ENCODE assay signal across 12 mouse cellular contexts in the genomic region with DNA sequence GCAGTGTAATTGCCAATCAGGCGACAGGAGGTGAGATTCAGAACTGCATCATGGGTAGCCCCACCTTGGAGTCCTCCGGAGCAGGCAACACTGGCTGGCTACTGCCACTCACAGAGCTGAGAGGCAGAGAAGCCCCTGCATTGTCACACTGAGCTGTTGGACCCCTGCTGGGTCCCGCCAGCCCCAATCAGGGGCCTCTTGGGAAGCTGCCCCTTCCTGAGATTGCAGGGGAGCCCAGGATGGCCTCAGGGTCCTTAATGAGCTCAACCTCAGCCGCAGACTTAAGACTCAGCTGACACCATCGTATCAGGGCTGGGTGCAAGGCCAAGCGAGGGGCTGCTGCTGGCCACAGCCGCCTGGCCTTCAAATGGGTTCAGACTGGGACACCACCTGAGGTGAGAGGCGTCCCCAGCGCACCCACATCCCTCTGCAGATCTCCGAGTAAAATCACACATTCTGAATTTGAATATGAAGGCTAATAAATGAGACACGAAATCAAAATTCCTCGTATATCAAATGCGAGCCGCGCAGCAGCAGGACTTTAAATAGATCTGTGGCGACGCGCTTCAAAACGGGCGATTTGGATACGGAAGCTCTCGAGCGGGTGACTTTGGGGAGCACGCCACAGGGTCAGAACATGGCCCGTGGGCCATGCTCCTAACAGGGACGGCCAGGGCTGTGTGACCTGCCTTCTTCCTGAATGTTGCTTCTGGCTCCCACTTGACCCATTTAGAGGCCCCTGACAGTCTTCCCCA. TPM values are rescaled to one million over a fixed set of nuclear protein-coding genes. Genes with fewer than 3 reads are reported as not detected.
DNase-seq lines count a peak whose midpoint lies in the region; ATAC-seq lines count a peak whose summit lies in the region.
"Had no signal": no experiment of that assay in that cellular context is flagged by ENCODE, and none has a peak within 500 bp of the region (broad histone marks: within the 10 kb centered on the region; RNA-seq: fewer than 3 reads in every experiment).

No protein-coding gene starts in this region.

- H3K27me3 ChIP-seq in hindbrain, embryonic 11.5 days (ENCODE audit: control insufficient read depth, insufficient read depth, low read length): peaks cover 4% of the 10 kb centered on the region; the same call in 1 of the 2 replicates
- peaks cover 6% of the 10 kb centered on the region; the same call in 1 of the 2 replicates for H3K27me3 ChIP-seq in midbrain, embryonic 14.5 days (ENCODE audit: control insufficient read depth, insufficient read depth, low read length)

- no peak overlapping the region for H3K4me3 ChIP-seq in hindbrain, embryonic 11.5 days (ENCODE audit: low read depth, low read length)
- peak overlapping the region; percentile 17 for H3K4me3 ChIP-seq in midbrain, embryonic 14.5 days (replicated peaks; ENCODE audit: low read depth, low read length)
- H3K4me3 ChIP-seq: stomach, embryonic 15.5 days had no signal

- H3K4me1 ChIP-seq in hindbrain, embryonic 11.5 days (replicated peaks; ENCODE audit: control insufficient read depth, insufficient read depth, low read length): peaks cover 6% of the 10 kb centered on the region; the same call in 1 of the 2 replicates
- peaks cover 10% of the 10 kb centered on the region for H3K4me1 ChIP-seq in midbrain, embryonic 14.5 days (ENCODE audit: control insufficient read depth, insufficient read depth, low read length)
- H3K4me1 ChIP-seq: stomach, embryonic 15.5 days had no signal

- peak overlapping the region; percentile 34 for H3K4me2 ChIP-seq in hindbrain, embryonic 11.5 days (replicated peaks; ENCODE audit: low read depth, low read length)
- peak overlapping the region; percentile 50 for H3K4me2 ChIP-seq in midbrain, embryonic 14.5 days (ENCODE audit: low read length)
- H3K4me2 ChIP-seq: stomach, embryonic 15.5 days had no signal

- WGBS in hindbrain, embryonic 11.5 days: 4% methylated on average over 26 of the region's 26 CpGs
- 4% methylated on average over 26 of the region's 26 CpGs for WGBS in midbrain, embryonic 14.5 days

- ATAC-seq in hindbrain, embryonic 11.5 days (ENCODE audit: low FRiP score): peak; percentile 63; the same call in 1 of the 2 replicates
- ATAC-seq in midbrain, embryonic 14.5 days (ENCODE audit: low FRiP score, low TSS enrichment): peak; percentile 31; the same call in 1 of the 2 replicates

- no peaks in the 10 kb centered on the region for H3K36me3 ChIP-seq in hindbrain, embryonic 11.5 days (ENCODE audit: control insufficient read depth, insufficient read depth, low read length)
- no peaks in the 10 kb centered on the region for H3K36me3 ChIP-seq in midbrain, embryonic 14.5 days (ENCODE audit: control insufficient read depth, insufficient read depth, low read length)
- H3K36me3 ChIP-seq: stomach, embryonic 15.5 days had no signal

- no peaks in the 10 kb centered on the region for H3K9me3 ChIP-seq in hindbrain, embryonic 11.5 days (ENCODE audit: control insufficient read depth, low read length)
- no peaks in the 10 kb centered on the region for H3K9me3 ChIP-seq in midbrain, embryonic 14.5 days (ENCODE audit: control insufficient read depth, low read length)
- H3K9me3 ChIP-seq: stomach, embryonic 15.5 days had no signal

- H3K27ac ChIP-seq in hindbrain, embryonic 11.5 days (ENCODE audit: low read depth, low read length): no peak overlapping the region
- H3K27ac ChIP-seq in midbrain, embryonic 14.5 days (replicated peaks; ENCODE audit: low read depth, low read length): no peak overlapping the region
- H3K27ac ChIP-seq: stomach, embryonic 15.5 days had no signal

- peak overlapping the region; percentile 24; the same call in 1 of the 2 replicates for H3K9ac ChIP-seq in hindbrain, embryonic 11.5 days (ENCODE audit: low read depth, low read length)
- peak overlapping the region; percentile 26; the same call in 1 of the 2 replicates for H3K9ac ChIP-seq in midbrain, embryonic 14.5 days (replicated peaks; ENCODE audit: low read length)
- H3K9ac ChIP-seq: stomach, embryonic 15.5 days had no signal

- DNase-seq in embryo, embryonic 10 days (ENCODE audit: low spot score): peak; percentile 18
- no peak for DNase-seq in embryo, embryonic 9.5 days (ENCODE audit: extremely low spot score)
- peak; percentile 37 for DNase-seq in embryo, embryonic 10.5 days (ENCODE audit: low spot score)
- peak; percentile 38 for DNase-seq in hindbrain, embryonic 11.5 days (ENCODE audit: low spot score)
- peak; percentile 59 for DNase-seq in midbrain, embryonic 14.5 days
- no peak for DNase-seq in thymus, postnatal 0 days (ENCODE audit: low spot score)
- no peak for DNase-seq in testis, postnatal 14 days (ENCODE audit: low spot score)
- no peak for DNase-seq in thymus, postnatal 25 days
- DNase-seq: gastrocnemius, postnatal 25 days; kidney, postnatal 10 days had no signal

RNA-seq across cellular contexts. Expression of a gene that starts 51.0 kb away (rescaled TPM):
- polyA plus RNA-seq in hindbrain, embryonic 11.5 days (2014; fragmentation: Nextera tagmentation; extraction: Ambion mirVana): 5.3 and 5.5 TPM in 2 replicates
- polyA plus RNA-seq in midbrain, embryonic 14.5 days (2014; fragmentation: Nextera tagmentation; extraction: Ambion mirVana): 3.4 and 3.8 TPM in 2 replicates
- not detected in 2 replicates for polyA plus RNA-seq in thymus, postnatal 0 days (2015; fragmentation: Nextera tagmentation; extraction: Ambion mirVana)
- polyA plus RNA-seq: liver, adult 2 months; stomach, embryonic 15.5 days had no signal

Comparison
In these comparisons a context has a peak if more than half of its experiments do, and no peak if none do; other contexts are left out.
1. DNase-seq: peak in embryo, embryonic 10 days (single experiment), embryo, embryonic 10.5 days (single experiment), hindbrain, embryonic 11.5 days (single experiment) and midbrain, embryonic 14.5 days (single experiment); none in embryo, embryonic 9.5 days (single experiment), thymus, postnatal 0 days (single experiment), testis, postnatal 14 days (single experiment) and thymus, postnatal 25 days (single experiment).